Mouse (Mus musculus) MEL (cell line): ENCODE results near the gene Rsph6a. TPM values are rescaled to one million over a fixed set of nuclear protein-coding genes. Genes with fewer than 3 reads are reported as not detected.

Source experiments
- DNase-seq: peaks from one replicate; pipeline ENCODE4 v3.0.0; 2011; ENCODE audit warnings: low read depth, low spot score
- H3K27ac ChIP-seq: 2 replicates; pipeline ENCODE4 v1.5.1; 2012; ENCODE audit warnings: low read depth, mild to moderate bottlenecking, control low read depth, low read length, moderate library complexity; ENCODE audit not compliant: control insufficient read depth
- H3K27me3 ChIP-seq, 2 experiments: fragments of 150-350 bp in 1 of 2; sonication (generic) in 1 of 2; 2 replicates each; pipeline ENCODE4 v1.6.1; 2012; ENCODE audit warnings: low read length in 2 of 2, mild to moderate bottlenecking in 2 of 2, improper control_type of control experiment in 1 of 2, moderate library complexity in 1 of 2; ENCODE audit not compliant: insufficient read depth in 2 of 2, control insufficient read depth in 1 of 2
- H3K36me3 ChIP-seq, 2 experiments: 2 replicates each; pipeline ENCODE4 v1.6.1; 2012 to 2014; ENCODE audit warnings: low read length in 2 of 2, improper control_type of control experiment in 1 of 2, inconsistent platforms in 1 of 2, mild to moderate bottlenecking in 1 of 2; ENCODE audit not compliant: insufficient read depth in 2 of 2, control insufficient read depth in 1 of 2
- H3K4me1 ChIP-seq, 2 experiments: fragments of 150-350 bp in 1 of 2; sonication (generic) in 1 of 2; 2 replicates each; pipeline ENCODE4 v1.6.1; 2012; ENCODE audit warnings: low read length in 2 of 2, improper control_type of control experiment in 1 of 2, mild to moderate bottlenecking in 1 of 2; ENCODE audit not compliant: insufficient read depth in 2 of 2, control insufficient read depth in 1 of 2
- H3K4me3 ChIP-seq, 2 experiments: fragments of 150-350 bp in 1 of 2; sonication (generic) in 1 of 2; 2 replicates each; pipeline ENCODE4 v1.5.1; 2012; ENCODE audit warnings: low read depth in 2 of 2, low read length in 2 of 2, mild to moderate bottlenecking in 2 of 2, moderate library complexity in 2 of 2, control low read depth in 1 of 2, improper control_type of control experiment in 1 of 2; ENCODE audit not compliant: control insufficient read depth in 1 of 2, insufficient read depth in 1 of 2
- H3K79me2 ChIP-seq: 2 replicates; pipeline ENCODE4 v1.6.1; 2012; ENCODE audit warnings: mild to moderate bottlenecking, low read length, moderate library complexity; ENCODE audit not compliant: control insufficient read depth, poor library complexity, insufficient read depth
- H3K9ac ChIP-seq: 2 replicates; pipeline ENCODE4 v1.6.1; 2012; ENCODE audit warnings: low read depth, mild to moderate bottlenecking, control low read depth, low read length, moderate library complexity; ENCODE audit not compliant: control insufficient read depth, poor library complexity, severe bottlenecking
- H3K9me3 ChIP-seq: fragments of 150-350 bp; sonication (generic); replicated peaks from 2 replicates; pipeline ENCODE4 v1.6.1; 2012; ENCODE audit warnings: mild to moderate bottlenecking, low read length, improper control_type of control experiment, moderate library complexity; ENCODE audit not compliant: insufficient read depth
- BHLHE40 ChIP-seq: IDR thresholded peaks from 2 replicates; pipeline ENCODE4 v1.6.1; 2012; ENCODE audit warnings: low read depth, mild to moderate bottlenecking, inconsistent platforms, low read length, improper control_type of control experiment, borderline replicate concordance
- CHD1 ChIP-seq: IDR thresholded peaks from 2 replicates; pipeline ENCODE4 v1.6.1; 2012; ENCODE audit warnings: low read depth, mild to moderate bottlenecking, inconsistent platforms, low read length, improper control_type of control experiment
- CHD2 ChIP-seq: IDR thresholded peaks from 2 replicates; pipeline ENCODE4 v1.6.1; 2011; ENCODE audit warnings: low read length, improper control_type of control experiment
- CTCF ChIP-seq, 3 experiments: IDR thresholded peaks in 2 of 3; conservative IDR thresholded peaks in 1 of 3; 2 replicates each; pipeline ENCODE4 v1.5.1; 2011 to 2012; ENCODE audit warnings: low read length in 3 of 3, low read depth in 2 of 3, mild to moderate bottlenecking in 2 of 3, improper control_type of control experiment in 1 of 3, inconsistent platforms in 1 of 3, mixed read lengths in 1 of 3, moderate library complexity in 1 of 3; ENCODE audit not compliant: control insufficient read depth in 1 of 3, insufficient read depth in 1 of 3, poor library complexity in 1 of 3, severe bottlenecking in 1 of 3
- E2F4 ChIP-seq: IDR thresholded peaks from 2 replicates; pipeline ENCODE4 v1.6.1; 2011; ENCODE audit warnings: low read depth, low read length, improper control_type of control experiment, borderline replicate concordance
- ELF1 ChIP-seq: IDR thresholded peaks from 2 replicates; pipeline ENCODE4 v1.6.1; 2014; ENCODE audit warnings: low read depth, mild to moderate bottlenecking, inconsistent platforms, low read length, improper control_type of control experiment, moderate library complexity
- GATA1 ChIP-seq: IDR thresholded peaks from 2 replicates; pipeline ENCODE4 v1.6.1; 2011; ENCODE audit warnings: low read depth, low read length, improper control_type of control experiment
- KAT2A ChIP-seq: conservative IDR thresholded peaks from 2 replicates; pipeline ENCODE4 v1.6.1; 2012; ENCODE audit warnings: low read depth, low read length, improper control_type of control experiment, inconsistent platforms
- MAZ ChIP-seq: IDR thresholded peaks from 2 replicates; pipeline ENCODE4 v1.6.1; 2012; ENCODE audit warnings: low read depth, mild to moderate bottlenecking, inconsistent platforms, low read length, improper control_type of control experiment
- MXI1 ChIP-seq: IDR thresholded peaks from 2 replicates; pipeline ENCODE4 v1.6.1; 2011; ENCODE audit warnings: mild to moderate bottlenecking, low read depth, low read length, improper control_type of control experiment
- MYB ChIP-seq: IDR thresholded peaks from 2 replicates; pipeline ENCODE4 v1.6.1; 2011; ENCODE audit warnings: mild to moderate bottlenecking, low read depth, low read length, improper control_type of control experiment
- NELFE ChIP-seq: IDR thresholded peaks from 2 replicates; pipeline ENCODE4 v1.6.1; 2011; ENCODE audit warnings: low read depth, low read length, improper control_type of control experiment
- NRF1 ChIP-seq: IDR thresholded peaks from 2 replicates; pipeline ENCODE4 v1.6.1; 2014; ENCODE audit warnings: low read depth, mild to moderate bottlenecking, inconsistent platforms, low read length, improper control_type of control experiment, moderate library complexity; ENCODE audit not compliant: poor library complexity, insufficient read depth, severe bottlenecking
- POLR2A ChIP-seq, 2 experiments: IDR thresholded peaks; 2 replicates each; pipeline ENCODE4 v1.6.1; 2011 to 2012; ENCODE audit warnings: low read length in 2 of 2, mild to moderate bottlenecking in 2 of 2, control low read depth in 1 of 2, improper control_type of control experiment in 1 of 2, low read depth in 1 of 2, moderate library complexity in 1 of 2; ENCODE audit not compliant: control insufficient read depth in 1 of 2, insufficient read depth in 1 of 2, poor library complexity in 1 of 2
- POLR2AphosphoS2 ChIP-seq: IDR thresholded peaks from 2 replicates; pipeline ENCODE4 v1.6.1; 2011; ENCODE audit warnings: low read length, improper control_type of control experiment
- SIN3A ChIP-seq: IDR thresholded peaks from 2 replicates; pipeline ENCODE4 v1.6.1; 2012; ENCODE audit warnings: low read length, improper control_type of control experiment, inconsistent platforms
- USF1 ChIP-seq: IDR thresholded peaks from 2 replicates; pipeline ENCODE4 v1.6.1; 2014; ENCODE audit warnings: low read depth, mild to moderate bottlenecking, inconsistent platforms, low read length, improper control_type of control experiment, moderate library complexity
- ZC3H11A ChIP-seq: IDR thresholded peaks from 2 replicates; pipeline ENCODE4 v1.6.1; 2012; ENCODE audit warnings: low read depth, mild to moderate bottlenecking, inconsistent platforms, low read length, improper control_type of control experiment
- ZNF384 ChIP-seq: IDR thresholded peaks from 2 replicates; pipeline ENCODE4 v1.6.1; 2012; ENCODE audit warnings: low read depth, mild to moderate bottlenecking, inconsistent platforms, low read length, improper control_type of control experiment
- polyA plus RNA-seq, 2 experiments: library from polyadenylated mRNA; stranded (reverse) in 1 of 2; unstranded in 1 of 2; fragments of >175 nt in 1 of 2; fragments of >200 nt in 1 of 2; gene quantifications; 2 replicates each; pipeline versions ENCODE4 v1.2.1 to v1.2.4; 2012; ENCODE audit warnings: low replicate concordance in 2 of 2, low read depth in 1 of 2; ENCODE audit not compliant: insufficient read length in 2 of 2, insufficient read depth in 1 of 2, missing spikeins in 1 of 2
- total RNA-seq: library from RNA; depleted of rRNA; stranded (reverse); fragments of 300-350 nt; gene quantifications from 2 replicates; pipeline ENCODE4 v1.2.3, GENCODE M21; 2012

The Rsph6a gene
- total and polyA plus RNA-seq, 3 experiments, result 0.04 to 0.23 TPM; not detected in 1

DNA sequence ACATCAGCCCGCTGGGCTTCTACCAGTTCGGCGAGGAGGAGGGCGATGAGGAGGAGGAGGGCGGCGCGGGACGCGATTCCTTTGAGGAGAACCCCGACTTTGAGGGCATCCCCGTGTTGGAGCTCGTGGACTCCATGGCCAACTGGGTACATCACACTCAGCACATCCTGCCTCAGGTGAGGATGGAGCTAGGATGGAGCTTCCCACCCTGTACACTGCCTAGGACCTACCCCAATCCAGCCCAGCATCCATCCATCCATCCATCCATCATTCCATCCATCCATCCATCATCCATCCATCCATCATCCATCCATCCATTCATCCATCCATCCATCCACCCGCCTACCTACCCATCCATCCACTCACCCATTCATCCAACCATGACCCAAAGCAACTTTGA is 11.4 kb downstream of the Rsph6a start:
- no peak for DNase-seq
- Histone ChIP-seq H3K4me3 (no peak overlapping the region), H3K27me3 (no peaks in the 10 kb centered on the region), H3K36me3 (no peaks in the 10 kb centered on the region), H3K27ac (no peak overlapping the region), H3K9ac (no peak overlapping the region), H3K79me2 (no peaks in the 10 kb centered on the region), H3K9me3 (no peaks in the 10 kb centered on the region), H3K4me1 (no peaks in the 10 kb centered on the region)
- no peak for TF ChIP-seq MXI1
- TF ChIP-seq NRF1, result no peak
- no peak for TF ChIP-seq KAT2A
- no peak for TF ChIP-seq MYB
- TF ChIP-seq CHD1, result no peak
- no peak for TF ChIP-seq POLR2A (IDR thresholded peaks at IDR 0.05; ENCODE audit: control insufficient read depth in 1 of 2, insufficient read depth in 1 of 2, low read depth in 1 of 2, low read length in 2 of 2, poor library complexity in 1 of 2)
- TF ChIP-seq POLR2AphosphoS2, result no peak
- no peak for TF ChIP-seq USF1
- no peak for TF ChIP-seq BHLHE40
- no peak for TF ChIP-seq SIN3A
- TF ChIP-seq GATA1, result no peak
- no peak for TF ChIP-seq CTCF (IDR thresholded peaks at IDR 0.05 in 2 of 3, conservative IDR thresholded peaks at IDR 0.05 in 1 of 3; ENCODE audit: control insufficient read depth in 1 of 3, insufficient read depth in 1 of 3, low read depth in 2 of 3, low read length in 3 of 3, poor library complexity in 1 of 3, severe bottlenecking in 1 of 3)
- no peak for TF ChIP-seq E2F4

DNA sequence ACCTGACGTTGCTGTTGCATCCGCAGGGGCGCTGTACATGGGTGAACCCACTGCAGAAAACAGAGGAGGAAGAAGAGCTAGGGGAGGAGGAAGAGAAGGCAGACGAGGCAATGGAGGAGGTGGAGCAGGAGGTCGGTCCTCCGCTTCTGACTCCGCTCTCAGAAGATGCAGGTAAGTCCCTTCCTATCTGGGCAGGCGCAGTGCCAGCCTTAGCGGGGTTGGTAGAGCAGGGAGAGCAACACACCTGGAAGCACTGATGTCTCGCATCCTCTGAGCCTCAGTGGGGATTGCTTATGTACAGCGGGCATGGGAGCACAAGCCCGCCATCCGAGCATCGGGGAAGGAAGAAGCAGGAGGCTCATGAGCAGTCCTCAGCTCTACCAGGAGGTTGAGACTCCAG is 12.6 kb downstream of the Rsph6a start:
- H3K79me2 ChIP-seq, result no peaks in the 10 kb centered on the region
- no peaks in the 10 kb centered on the region for H3K27me3 ChIP-seq
- H3K9me3 ChIP-seq, result no peaks in the 10 kb centered on the region
- DNase-seq, result no peak
- no peaks in the 10 kb centered on the region for H3K36me3 ChIP-seq
- no peak overlapping the region for H3K27ac ChIP-seq
- no peak for TF ChIP-seq CHD2
- TF ChIP-seq NELFE, result no peak
- TF ChIP-seq ELF1, result no peak
- no peak for TF ChIP-seq CHD1
- TF ChIP-seq MAZ, result no peak
- no peak for TF ChIP-seq ZC3H11A
- no peak for TF ChIP-seq ZNF384
- H3K4me3 ChIP-seq, result no peak overlapping the region
- no peaks in the 10 kb centered on the region for H3K4me1 ChIP-seq
- no peak overlapping the region for H3K9ac ChIP-seq
